Mouse (Mus musculus): ENCODE measurements around the gene Fam120b.

GRCm38 (mm10) chr17:15440463-15441121 is 44.6 kb downstream of the Fam120b start:
- no peak for TF ChIP-seq CTCF (IDR thresholded peaks at IDR 0.05)
- no peak for TF ChIP-seq EP300 (IDR thresholded peaks at IDR 0.05; ENCODE audit: insufficient read depth, low read depth, low read length)
